Mouse (Mus musculus) G1E (cell line): ENCODE results near the gene Thrb.

Experiments
- CTCF ChIP-seq: IDR thresholded peaks from 2 replicates; pipeline ENCODE4 v1.5.1; 2012; ENCODE audit warnings: low read depth, low read length, inconsistent platforms, mixed read lengths
- GATA1 ChIP-seq: IDR thresholded peaks from 2 replicates; pipeline ENCODE4 v1.6.1; 2012; ENCODE audit warnings: borderline replicate concordance, low read length, inconsistent platforms, mixed read lengths
- TAL1 ChIP-seq: conservative IDR thresholded peaks from 2 replicates; pipeline ENCODE4 v1.6.1; 2012; ENCODE audit warnings: low read depth, low read length, inconsistent platforms, mixed read lengths

DNA sequence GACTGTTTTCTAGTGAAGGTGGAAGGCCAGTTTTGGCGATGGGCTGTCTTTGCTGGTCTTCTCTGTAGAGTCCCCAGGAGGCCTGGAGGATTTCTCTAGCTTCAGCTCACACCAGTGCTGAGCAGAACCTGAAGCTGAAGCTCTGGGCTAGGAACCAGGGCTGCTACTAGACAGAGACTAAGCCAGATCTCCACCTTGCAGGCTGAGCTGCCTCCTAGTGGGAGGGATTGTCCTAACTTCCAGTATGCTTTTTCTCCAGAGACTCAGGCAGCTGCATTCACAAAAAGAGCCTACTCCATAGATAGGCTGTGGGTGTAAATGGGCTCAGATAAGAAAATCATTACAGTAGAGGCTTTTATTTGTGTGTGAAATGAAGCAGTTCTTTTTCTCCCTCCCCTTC lies 267.4 kb downstream of the Thrb start:
- TF ChIP-seq CTCF (no peak), TAL1 (no peak), GATA1 (no peak)
